Mouse (Mus musculus): ENCODE results near the gene Rnf13.

Rnf13 gene

GRCm38 (mm10) chr3:57845786-57846661 lies 110.2 kb downstream of the Rnf13 start:
- peak; percentile 54 for DNase-seq (ENCODE audit: low spot score)

GRCm38 (mm10) chr3:57846662-57846911 lies 110.7 kb downstream of the Rnf13 start:
- DNase-seq (ENCODE audit: low spot score) = peak; percentile 76

- peak; percentile 66 for DNase-seq (ENCODE audit: low spot score)
Observed at GRCm38 (mm10) chr3:57846912-57847759, 111.3 kb downstream of the Rnf13 start.

GRCm38 (mm10) chr3:57847760-57848185 lies 111.9 kb downstream of the Rnf13 start, which contains the start of gene Pfn2:
Gene Pfn2, minus strand, starts transcription at chr3:57848079.
- DNase-seq (ENCODE audit: low spot score) = peak; percentile 93

GRCm38 (mm10) chr3:57882945-57883344 lies 147.1 kb downstream of the Rnf13 start:
- DNase-seq (ENCODE audit: low spot score) = no peak
